Mouse (Mus musculus): Measurements from ENCODE around the gene Blmh. TPM values are rescaled to one million over a fixed set of nuclear protein-coding genes. Genes with fewer than 3 reads are reported as not detected.
A peak's percentile ranks its signal among the peaks of the same experiment; 100 is the strongest.
"Not testable (repeated sequence)": the region's sequence is repeated elsewhere in the genome, so short reads cannot be mapped to it uniquely, and the experiment has no call there.

The Blmh gene
- total RNA-seq, 2 experiments from 2014 or later = 34.1 to 40.7 TPM

DNA sequence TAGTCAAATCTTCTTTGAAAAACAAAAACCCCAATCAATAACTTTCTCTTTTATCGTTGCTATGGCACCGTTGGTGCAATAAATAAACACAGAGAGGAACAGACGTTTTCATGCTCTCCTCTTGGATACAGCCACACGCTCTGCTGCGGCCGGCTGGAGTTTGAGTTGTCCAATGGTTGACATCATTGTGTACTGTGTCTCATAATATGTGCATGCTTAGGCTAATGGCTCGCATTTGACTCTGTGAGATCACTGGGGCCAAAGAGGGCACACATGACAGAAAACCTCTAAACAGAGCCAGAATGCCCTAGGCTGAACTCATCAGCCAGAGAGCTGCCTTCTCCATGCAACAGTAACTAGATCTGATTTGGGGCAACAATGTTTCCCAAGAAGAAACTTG, 10.2 kb upstream of the Blmh start:
- intact Hi-C loops (cut with DNase I) = no loop called here

DNA sequence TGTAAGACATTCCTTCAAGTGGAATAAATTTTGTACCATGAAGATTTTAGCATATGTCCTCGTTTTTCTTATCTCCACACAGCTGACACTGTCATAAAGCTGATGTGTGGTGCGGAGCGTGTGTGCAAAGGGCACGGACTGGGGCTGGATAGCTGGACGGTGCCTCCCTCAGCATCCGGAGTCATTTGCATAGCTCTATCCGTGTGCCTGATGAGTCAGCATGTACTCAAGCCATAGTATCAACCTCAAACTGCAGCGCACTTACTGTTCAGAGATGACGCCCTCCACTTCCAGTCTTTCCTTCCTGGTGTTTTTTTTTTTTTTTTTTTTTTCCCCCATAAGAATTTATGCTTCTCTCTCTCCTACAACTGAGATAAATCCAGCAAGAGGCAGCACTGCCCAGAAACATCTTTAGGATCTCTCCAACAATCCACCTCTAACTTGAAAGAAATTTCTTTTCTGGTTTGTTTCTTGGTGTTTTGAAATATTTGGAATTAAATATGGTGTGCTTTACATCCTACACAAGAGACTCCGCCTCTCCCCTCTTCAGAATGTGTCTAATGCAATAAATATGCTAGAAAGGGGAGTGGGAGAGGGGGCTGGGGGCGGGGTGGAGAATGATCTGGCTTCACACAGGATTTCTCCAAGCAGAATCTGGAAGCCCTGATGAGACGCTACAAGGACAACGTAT, 7.9 kb upstream of the Blmh start:
- intact Hi-C loops (cut with DNase I) = no loop called here
- no peak for DNase-seq

More for the DNA sequence above, 10.2 kb upstream of the Blmh start:
- DNase-seq = no peak

DNA sequence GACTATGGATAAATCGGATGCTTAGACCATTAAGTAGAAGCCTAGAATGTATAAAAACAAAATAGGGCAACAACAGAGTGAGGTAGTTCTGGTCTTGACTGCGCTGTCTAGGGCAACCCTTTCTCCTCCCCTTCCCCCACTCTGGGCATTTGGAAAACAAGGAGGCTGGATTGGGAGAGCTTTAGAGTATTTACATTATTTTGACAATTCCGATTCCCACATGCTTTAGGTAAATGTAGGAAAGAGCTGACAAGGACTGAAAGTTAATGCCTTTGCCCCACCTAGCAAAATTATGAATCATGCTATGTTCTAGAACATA, 7.4 kb upstream of the Blmh start:
- intact Hi-C loops (cut with DNase I) = no loop called here
- no peak for DNase-seq

DNA sequence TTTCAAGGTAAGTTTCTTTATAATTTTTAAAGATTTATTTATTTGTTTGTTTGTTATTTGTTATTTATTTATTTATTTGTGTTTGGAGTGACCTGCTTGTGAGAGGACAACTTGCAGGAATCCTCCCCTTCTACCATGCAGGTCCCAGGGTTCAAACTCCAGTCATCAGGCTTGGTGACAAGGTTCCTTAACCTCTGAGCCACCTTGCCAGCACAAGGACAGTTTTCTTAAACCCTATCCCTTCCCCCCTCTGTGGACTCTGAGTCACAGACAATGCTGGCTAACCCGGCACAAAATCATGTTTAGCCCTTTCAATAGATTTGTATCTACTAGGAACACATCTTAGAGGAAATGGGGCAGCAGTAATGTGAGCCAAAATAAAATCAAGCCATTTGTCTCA, 4.0 kb upstream of the Blmh start:
- no peak for DNase-seq
- intact Hi-C loops (cut with DNase I) = no loop called here

DNA sequence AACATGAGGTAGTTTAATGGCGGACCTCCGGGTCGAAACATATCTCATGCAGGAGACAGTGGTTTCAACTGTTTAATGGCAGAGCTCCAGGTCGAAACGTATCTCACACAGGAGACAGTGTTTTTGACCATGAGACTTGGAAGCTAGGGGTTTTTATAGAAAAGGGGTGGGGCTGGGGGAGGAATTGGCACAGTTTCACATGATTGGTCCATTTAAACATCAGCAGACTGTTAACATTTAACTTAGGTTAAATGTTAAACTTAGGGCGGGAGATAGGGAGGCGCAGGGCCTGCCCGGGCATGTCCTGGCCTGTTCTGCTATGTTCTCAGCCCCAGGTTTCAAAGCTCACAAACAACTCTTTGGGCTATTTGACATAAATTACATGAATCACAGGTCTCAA, 4.0 kb downstream of the Blmh start:
- DNase-seq; intact Hi-C loops (cut with DNase I): not testable (repeated sequence)

DNA sequence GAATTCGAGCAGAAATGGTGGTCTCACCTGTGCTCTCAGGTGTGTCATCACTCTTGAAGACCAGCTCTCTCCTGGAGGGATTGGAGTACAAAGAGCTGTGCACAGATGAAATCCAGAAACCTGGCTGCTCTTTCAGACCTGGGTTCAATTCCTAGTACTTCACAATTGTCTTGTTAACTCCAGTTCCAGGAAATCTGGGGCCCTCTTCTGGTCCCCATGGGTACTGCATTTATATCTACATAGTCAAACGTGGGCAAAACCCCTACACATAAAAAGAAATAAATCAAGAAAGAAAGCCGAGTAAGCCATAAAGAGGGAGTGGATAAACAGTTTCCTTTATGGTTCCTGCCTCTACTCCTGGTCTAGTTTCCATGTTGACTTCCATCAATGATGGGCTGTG, 8.6 kb downstream of the Blmh start:
- no peak for DNase-seq
- intact Hi-C loops (cut with DNase I) = no loop called here

DNA sequence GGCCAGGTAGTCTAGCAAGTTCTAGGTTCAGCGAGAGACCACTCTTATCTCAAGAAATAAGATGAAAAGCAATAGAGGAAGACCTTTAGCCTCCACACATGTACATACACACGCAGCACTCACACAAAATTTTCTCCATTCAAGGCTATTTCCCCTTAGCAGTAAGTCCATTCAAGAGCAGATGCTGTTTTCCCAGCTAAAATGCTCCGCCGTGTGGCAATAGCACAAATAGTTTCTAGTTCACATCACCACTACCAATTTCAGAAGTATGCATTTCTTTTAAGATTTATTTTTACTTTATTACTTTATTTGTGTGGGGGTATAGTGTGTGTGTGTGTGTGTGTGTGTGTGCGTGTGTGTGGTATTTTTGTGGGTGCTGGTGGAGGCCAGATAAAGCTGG, 12.0 kb downstream of the Blmh start:
- intact Hi-C loops (cut with DNase I) = no loop called here
- no peak for DNase-seq

DNA sequence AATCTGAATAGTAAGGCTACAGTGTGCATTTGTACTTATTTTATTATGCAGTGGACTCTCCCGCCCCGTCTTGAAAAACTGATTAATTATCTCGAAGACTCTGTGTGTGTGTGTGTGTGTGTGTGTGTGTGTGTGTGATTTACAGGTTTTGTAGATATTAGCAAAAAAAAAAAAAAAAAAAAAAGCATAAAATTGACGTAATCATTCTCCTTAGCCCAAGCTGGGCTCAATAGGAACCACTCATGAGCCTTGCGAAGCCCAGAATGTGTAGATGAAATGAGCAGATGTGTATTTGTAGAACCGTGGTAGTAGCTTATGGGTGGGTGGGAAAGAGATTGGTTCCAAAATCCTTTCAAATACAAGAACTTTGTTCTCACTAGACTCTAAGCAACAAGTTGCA, 20.2 kb downstream of the Blmh start:
- DNase-seq = no peak
- intact Hi-C loops (cut with DNase I) = loop anchor here (5.0 kb wide), 3 partner anchors 43 to 158 kb away; partner anchors contain the start of genes Cpd and Tmigd1

DNA sequence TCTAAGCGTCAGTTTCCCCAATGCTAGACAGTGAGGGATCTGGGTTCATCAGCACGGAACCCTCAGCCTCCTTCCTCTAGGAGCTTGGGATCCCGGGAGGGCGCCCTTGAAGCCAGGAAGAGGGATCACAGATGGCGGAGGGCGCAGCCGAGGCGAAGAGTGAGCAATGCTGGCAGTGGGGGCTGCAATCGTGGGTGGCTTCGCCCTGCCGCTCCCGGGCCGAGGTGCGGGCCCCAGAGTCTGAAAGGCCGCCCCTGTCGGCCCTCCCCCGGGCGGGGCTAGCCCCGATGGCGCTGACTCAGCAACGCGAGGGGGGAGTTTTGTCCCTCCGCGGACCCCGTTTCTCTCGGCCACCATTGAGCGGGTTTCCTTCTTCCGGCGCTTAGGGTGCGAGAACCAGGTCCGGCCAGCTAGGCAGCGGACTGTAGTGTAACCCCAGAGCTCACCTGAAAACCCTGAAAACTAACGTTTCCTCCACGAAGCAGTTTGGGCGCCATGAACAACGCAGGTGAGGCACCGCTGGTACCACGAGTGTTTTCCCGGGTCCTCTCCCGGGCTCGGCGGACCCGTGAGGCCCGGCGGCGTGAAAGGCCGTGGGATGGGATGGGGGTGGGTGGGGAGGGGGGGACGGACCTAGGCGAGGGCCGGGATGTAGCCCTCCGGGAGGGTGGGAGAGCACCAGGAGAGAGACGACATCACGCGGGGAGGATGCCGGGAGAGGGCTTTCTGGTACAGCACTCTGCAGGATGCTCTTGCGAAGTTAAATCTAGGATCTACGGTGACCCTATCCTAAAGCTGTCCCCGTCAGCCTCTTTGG, 21.0 kb downstream of the Blmh start:
- peak; percentile 95 to 96 for DNase-seq
- intact Hi-C loops (cut with DNase I) = loop anchor here (5.0 kb wide), 3 partner anchors 43 to 158 kb away; partner anchors contain the start of genes Cpd and Tmigd1

DNA sequence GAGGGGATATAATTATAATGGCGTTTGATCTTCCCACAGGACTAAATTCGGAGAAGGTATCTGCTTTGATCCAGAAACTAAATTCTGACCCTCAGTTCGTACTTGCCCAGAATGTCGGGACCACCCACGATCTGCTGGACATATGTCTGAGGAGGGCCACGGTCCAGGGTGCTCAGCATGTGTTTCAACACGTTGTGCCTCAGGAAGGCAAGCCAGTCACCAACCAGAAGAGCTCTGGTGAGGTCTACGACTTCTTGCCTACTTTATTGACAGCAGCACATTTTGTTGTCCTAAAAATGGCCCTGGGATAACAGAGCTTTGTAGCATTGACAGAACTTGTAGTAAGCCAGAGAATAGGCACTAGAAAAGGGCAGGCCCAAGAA, 21.6 kb downstream of the Blmh start:
- intact Hi-C loops (cut with DNase I) = loop anchor here (5.0 kb wide), 3 partner anchors 44 to 159 kb away; partner anchors contain the start of genes Cpd and Tmigd1
- no peak for DNase-seq

DNA sequence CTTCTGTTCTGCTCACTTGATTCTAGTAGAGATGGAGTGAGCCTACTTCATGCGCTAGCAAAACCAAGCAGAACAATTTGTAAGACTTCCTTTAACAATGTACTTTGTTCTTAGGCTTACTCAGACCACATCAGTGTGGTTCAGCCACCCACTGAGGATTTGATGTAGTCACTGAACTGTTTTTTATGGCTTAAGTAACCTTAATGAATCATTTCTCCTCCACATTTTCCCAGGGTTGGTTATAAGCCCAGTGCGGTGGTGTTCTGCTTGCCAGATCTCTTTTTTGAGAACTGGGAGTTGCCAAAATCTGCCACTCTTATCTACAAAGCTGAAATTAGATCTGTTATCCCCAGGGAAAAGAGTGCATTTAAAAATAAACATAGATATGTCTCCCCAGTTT, 28.9 kb downstream of the Blmh start:
- intact Hi-C loops (cut with DNase I) = no loop called here
- peak in 1 of 2 experiments; percentile 7 for DNase-seq

DNA sequence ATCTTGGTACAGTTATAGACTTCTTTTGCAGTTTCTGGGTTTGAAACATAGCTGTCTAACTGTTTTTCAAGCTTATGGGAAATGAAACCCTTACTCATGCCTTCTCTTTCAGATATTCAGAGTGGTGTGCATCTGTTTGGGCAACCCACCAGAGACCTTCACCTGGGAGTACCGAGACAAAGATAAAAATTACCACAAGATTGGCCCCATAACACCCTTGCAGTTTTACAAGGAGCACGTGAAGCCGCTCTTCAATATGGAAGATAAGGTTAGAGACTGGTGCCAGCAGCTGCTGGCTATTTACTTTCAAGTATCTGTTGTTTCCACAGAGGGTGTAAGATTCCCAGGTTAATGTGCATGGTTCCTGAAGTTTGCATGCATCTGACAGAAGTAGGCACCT, 41.1 kb downstream of the Blmh start:
- intact Hi-C loops (cut with DNase I) = no loop called here
- no peak for DNase-seq

DNA sequence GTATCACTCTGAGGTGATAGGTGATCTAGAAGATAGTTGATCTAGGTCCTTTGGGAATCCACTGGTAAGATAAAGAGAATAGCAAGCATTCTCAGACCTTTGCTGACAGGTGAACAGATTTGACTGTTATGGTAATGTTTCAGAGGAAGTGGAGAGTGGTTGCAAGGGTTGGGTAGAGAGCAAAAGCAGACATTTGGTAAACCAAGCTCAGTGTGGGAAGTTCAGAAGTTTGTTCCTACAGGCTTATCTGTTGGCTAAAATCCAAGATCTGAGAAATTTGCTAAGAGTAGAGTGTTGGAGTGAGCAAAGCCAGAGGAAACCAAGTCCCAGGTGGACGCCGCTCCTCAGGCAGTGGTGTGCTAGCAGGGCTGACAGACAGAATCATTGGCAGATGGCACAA, 45.7 kb downstream of the Blmh start:
- intact Hi-C loops (cut with DNase I) = no loop called here

DNA sequence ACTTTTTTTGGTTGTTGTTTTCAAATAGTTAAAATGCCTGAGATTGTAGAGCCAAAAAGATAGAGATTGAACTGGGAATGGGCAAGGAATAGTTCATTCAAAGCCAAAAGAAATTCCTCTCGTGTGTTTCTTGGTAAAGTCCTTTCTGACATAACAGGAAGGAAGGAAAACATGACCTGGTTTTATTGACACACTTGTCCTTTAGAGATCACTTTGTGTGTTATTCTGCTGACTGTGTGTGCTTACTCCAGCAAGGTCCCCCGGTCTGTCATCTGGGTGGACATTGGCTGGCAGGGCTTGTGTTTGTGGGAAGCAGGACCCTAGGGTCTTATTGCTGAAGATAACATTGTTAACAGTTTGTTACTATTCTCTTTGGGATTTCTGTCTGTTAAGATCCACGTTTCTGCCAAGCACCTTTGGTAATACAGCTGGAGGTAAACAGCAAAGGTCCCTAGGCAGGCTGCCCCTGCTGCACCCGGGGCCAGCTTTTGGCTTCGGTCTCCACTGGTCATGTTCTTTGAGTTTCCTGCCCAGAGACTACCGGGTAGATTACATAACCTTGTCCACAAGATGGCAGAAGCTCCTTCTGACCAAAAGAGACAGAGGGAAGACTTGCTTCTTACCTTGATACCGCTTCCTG, 50.2 kb downstream of the Blmh start:
- DNase-seq = no peak
- intact Hi-C loops (cut with DNase I) = no loop called here

More for the DNA sequence above, 45.7 kb downstream of the Blmh start:
- DNase-seq = no peak

DNA sequence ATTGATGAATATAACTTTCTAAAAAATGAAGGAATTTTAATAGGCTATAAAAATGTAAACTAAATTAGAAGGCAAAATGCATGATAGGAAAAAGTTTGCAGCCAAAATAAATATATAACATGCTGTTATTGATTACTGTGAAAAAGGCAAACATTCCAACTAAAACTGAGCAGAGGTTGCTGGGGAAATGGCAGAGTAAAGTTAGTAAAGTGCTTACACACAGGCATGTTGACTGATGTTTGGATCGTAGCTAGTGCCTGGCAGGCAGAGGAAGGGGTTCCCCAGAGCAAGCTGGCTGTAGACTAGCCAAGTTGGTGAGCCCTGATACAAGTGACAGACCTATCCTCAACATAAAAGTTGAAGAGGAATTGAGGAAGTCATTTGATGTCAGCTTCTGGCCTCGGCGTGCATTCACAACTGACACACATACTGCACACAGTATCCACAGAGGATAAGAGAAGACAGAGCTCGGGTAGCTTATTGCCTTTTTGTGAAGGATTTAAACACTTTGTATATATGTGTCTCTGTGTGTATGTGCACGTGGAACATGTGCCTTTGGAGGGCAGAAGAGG, 57.0 kb downstream of the Blmh start:
- intact Hi-C loops (cut with DNase I) = no loop called here
- DNase-seq = no peak

DNA sequence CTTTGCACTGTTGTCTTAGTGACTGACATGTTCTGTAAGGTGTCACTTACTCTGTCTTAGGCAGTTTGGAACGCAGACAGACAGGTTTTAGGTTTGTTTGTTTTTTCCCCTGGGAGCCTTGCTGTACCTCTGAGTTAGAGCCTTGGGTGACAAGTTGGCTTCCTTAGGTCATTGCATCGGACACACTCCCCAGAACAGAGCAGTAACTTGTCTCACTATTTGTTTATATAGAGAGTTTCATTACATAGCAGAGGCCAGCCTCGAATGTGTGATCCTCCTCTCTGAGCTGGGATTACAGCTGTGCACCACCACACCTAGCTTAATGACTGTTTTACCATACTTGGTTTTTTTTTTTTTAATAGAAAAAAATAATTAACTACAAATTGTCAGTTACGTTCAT, 57.8 kb downstream of the Blmh start:
- intact Hi-C loops (cut with DNase I) = no loop called here
- no peak for DNase-seq

DNA sequence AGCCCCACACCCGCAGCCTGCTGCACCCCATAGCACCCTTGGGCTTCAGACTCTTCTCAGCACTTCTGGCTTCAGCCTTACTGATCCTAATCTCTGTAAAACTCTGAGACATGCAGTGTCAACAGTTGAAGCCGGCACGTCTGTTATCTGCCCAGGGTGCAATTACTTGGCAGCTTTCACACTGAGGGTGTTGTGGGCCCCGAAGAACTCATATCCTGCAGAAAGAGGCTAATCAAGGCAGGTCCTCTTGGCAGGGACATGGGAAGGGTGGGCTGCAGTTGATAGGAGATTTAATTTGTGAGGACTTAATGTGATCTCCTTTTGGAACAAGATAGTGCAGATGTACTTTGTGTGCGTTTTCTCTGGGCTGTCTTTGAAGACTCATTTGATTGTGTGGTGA, 59.0 kb downstream of the Blmh start:
- no peak for DNase-seq
- intact Hi-C loops (cut with DNase I) = no loop called here

DNA sequence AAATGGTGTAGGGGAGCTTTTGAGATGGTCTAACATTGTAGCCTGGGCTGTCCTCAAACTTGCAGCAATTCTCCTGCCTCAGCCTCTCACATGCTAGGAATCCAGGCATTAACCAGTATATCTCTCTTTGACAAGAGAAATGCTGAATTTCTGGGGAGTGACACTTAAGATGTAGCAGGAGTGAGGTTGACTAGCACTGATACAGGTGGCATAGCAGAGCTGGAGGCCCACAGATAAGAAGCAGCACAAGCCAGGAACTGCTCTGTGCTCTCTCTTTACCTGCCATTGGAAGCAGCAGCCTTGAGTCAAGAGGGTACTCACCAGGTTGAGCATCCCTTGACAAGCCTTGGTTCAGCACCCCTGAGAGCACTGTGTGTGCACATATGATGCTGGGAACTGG, 59.6 kb downstream of the Blmh start:
- intact Hi-C loops (cut with DNase I) = no loop called here
- no peak for DNase-seq

DNA sequence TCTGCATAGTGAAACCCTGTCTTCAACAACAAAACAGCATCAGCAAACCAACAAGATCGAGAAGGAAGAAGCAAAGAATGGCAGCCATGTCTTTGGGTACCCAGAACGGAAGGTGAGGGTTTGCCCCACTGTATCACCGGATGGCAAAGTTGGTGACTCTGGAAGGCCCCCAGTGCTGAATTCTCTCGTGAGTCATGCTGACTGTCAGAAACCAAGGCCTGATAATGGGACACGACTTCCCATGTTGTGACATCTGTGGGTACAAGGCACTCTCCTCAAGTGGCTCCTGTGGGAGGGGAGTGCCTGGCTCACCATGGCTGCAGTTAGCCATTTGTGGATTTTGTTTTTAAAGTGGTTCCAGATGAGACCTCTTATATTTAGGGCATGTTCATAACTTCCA, 66.2 kb downstream of the Blmh start:
- DNase-seq = no peak

DNA sequence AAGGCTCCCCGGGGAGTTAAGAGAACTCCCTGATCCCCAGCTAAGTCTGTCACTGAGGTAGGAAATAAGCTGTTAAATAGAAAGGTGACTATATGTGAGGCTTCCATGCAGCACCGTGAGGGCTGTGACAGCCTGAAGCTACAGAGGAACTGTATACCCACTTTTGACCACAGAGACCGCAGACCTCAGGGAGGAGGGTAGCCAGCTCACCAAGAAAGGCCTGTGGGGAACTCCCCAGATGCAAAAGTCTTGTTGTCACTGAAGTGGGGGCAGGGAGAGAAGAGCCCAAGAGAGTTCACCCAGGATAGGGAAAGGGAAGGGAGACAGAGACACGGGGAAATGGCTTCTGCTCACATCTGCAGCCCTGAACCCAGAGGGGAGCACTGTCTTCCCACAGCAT, 68.3 kb downstream of the Blmh start:
- intact Hi-C loops (cut with DNase I) = no loop called here
- DNase-seq = no peak

More for the DNA sequence above, 66.2 kb downstream of the Blmh start:
- intact Hi-C loops (cut with DNase I) = no loop called here

DNA sequence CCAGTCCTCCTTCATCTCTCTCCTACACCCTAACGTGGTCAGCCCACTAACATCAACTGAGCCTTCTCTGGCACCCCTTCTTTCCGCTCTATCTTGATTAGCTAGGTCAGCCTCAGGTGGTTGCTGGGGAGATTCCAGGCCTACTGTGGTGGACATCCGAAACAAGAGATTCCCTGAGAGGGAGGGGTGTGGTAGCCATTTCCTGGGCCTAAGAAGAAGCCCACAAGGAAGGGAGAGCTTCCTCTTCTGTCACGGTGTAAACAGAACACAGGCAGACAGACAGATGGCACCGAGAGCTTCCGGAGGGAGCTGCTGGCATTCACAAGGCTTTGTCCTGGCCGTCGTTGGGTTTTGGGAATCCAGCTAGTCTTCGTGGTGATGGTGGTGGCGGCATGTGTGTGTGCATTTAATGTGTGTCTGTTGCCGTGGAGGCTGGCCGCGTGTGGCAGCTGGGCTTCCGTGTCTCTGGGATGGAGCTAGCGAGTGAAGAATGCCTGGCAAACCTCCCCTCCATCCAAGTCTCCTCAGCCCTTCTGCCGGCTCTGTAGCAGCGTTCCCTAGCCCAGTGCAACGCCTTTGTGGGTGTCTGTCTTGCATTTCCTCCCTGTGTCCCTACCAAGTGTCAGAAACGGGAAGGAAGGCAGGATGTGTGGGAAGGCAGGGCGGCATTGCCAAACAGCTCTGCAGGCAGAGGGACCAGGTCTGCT, 71.5 kb downstream of the Blmh start:
- no peak for DNase-seq
- intact Hi-C loops (cut with DNase I) = loop anchor here (5.0 kb wide), 1 partner anchor 76 kb away; no protein-coding TSS in a partner anchor

All from heart, postnatal 36 days (tissue).